Mouse (Mus musculus) gastrocnemius, adult 18-20 months (tissue): ENCODE data around the gene Frmd5. TPM values are rescaled to one million over a fixed set of nuclear protein-coding genes. Genes with fewer than 3 reads are reported as not detected.
"Not testable (repeated sequence)": the region's sequence is repeated elsewhere in the genome, so short reads cannot be mapped to it uniquely, and the experiment has no call there.

Experiments
- DNase-seq: peaks from one replicate; pipeline ENCODE4 v3.0.0; 2021; ENCODE audit warnings: low spot score
- total RNA-seq, 2 experiments: library from RNA; stranded (reverse); gene quantifications; 2 replicates each; pipeline ENCODE4 v1.2.3; 2021

The Frmd5 gene
- total RNA-seq, 2 experiments from 2014 or later, result 0.09 TPM; not detected in 1

DNA sequence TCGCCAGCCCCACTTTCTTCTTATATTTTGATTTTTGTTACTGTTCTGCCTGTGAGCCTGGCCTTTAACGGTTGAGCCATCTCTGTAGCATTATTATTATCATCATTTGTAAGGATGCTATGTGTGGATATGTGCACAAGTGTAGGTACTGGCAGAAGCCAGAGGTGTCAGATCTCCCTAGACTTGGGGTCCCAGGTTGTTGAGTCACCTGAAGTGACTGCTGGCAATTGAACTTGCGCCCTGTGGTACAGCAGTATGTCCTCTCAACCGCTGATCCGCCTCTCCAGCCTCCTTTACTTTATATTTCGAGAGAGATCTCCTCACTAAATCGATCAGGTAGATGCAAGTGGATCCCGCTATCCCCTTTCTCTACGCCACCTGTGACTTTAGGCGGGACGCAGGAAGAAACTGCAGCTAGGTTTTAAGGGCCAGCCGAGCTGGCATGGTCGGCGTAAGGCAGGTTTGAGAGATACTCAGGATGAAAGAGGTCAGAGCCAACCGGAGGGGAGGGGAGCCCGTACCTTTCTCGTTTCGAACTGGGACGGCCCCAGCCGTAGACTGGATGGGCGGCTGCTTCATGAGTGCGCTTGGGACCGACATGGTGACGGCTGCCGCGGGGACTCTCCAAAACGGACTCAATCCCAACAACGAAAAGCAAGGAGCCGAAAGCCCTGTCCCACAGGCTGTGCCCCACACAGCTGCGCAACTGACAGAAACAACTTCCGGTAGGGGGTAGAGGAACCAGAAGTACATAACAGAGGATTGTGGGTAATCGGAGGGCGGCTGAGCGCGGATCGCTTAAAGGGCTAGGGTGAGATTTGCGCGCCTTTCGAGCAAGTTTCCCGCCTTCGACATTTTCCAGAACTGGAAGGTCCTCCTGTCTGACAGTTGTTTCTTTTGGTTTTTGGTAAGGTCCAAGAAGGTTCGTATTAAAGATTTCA lies 300.7 kb downstream of the Frmd5 start, which contains the start of the genes Mfap1a and Wdr76:
Mfap1a (minus strand) TSS at position 724 of the 941 bp plus-strand sequence.
Wdr76 (plus strand) TSS at position 782 of the 941 bp plus-strand sequence.
- DNase-seq, result peak; percentile 85

DNA sequence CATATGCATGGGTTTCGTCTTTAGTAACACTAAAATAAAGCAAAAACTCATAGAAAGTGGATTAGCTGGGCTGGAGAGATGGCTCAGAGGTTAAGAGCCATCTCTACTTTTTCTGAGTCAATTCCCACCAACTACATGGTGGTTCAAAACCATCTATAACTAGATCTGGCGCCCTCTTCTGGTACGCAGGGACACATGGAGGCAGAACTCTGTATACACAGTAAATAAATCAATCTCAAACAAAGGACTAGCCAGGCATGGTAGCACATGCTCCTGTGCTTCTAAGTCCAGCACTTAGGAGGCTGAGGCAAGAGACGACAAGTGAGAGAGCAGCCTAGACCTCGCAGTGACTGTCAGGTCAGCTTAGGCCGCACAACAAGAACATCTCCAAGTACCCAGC lies 305.3 kb downstream of the Frmd5 start:
- DNase-seq, result not testable (repeated sequence)

Other genes starting within 250 kb of the Frmd5 start
- 1 to 10 TPM; 6.6 to 6.8 TPM for gene Casc4, start 59.9 kb upstream of the Frmd5 start, total RNA-seq
- gene Ctdspl2, start 148.9 kb upstream of the Frmd5 start, total RNA-seq, result 1 to 10 TPM; 4.9 to 7.8 TPM
- not detected for gene Mageb3, start 149.0 kb upstream of the Frmd5 start, total RNA-seq
- 10 to 100 TPM; 31.2 to 35.6 TPM for gene Eif3j1, start 221.5 kb upstream of the Frmd5 start, total RNA-seq